In genomic region chr1:89942395-89942976, GRCm38 (mm10) we compare ENCODE assay signal across 10 mouse cellular contexts. TPM values are rescaled to one million over a fixed set of nuclear protein-coding genes. Genes with fewer than 3 reads are reported as not detected.
DNase-seq lines count a peak whose midpoint lies in the region; ATAC-seq lines count a peak whose summit lies in the region.
"Had no signal": no experiment of that assay in that cellular context is flagged by ENCODE, and none has a peak within 500 bp of the region (broad histone marks: within the 10 kb centered on the region; RNA-seq: fewer than 3 reads in every experiment).

No protein-coding gene starts in this region.

- H3K27me3 ChIP-seq in kidney, embryonic 15.5 days, result peaks cover 95% of the 10 kb centered on the region
- peaks cover 82% of the 10 kb centered on the region for H3K27me3 ChIP-seq in embryonic facial prominence, embryonic 14.5 days (replicated peaks; ENCODE audit: control insufficient read depth, insufficient read depth, low read length)
- peaks cover 57% of the 10 kb centered on the region for H3K27me3 ChIP-seq in hindbrain, embryonic 14.5 days (ENCODE audit: control insufficient read depth, insufficient read depth, low read length)
- H3K27me3 ChIP-seq in midbrain, embryonic 15.5 days (replicated peaks), result peaks cover 69% of the 10 kb centered on the region

- H3K36me3 ChIP-seq in kidney, embryonic 15.5 days, result no peaks in the 10 kb centered on the region
- H3K36me3 ChIP-seq in embryonic facial prominence, embryonic 14.5 days (ENCODE audit: control insufficient read depth, insufficient read depth, low read length), result no peaks in the 10 kb centered on the region
- no peaks in the 10 kb centered on the region for H3K36me3 ChIP-seq in hindbrain, embryonic 14.5 days (replicated peaks; ENCODE audit: control insufficient read depth, insufficient read depth)
- no peaks in the 10 kb centered on the region for H3K36me3 ChIP-seq in midbrain, embryonic 15.5 days (replicated peaks)
- H3K36me3 ChIP-seq: G1E had no signal

- no peak overlapping the region for H3K9ac ChIP-seq in kidney, embryonic 15.5 days
- 0 out of 2 replicates have a peak overlapping the region, but pooled peaks have one; percentile 19 for H3K9ac ChIP-seq in embryonic facial prominence, embryonic 14.5 days (ENCODE audit: low read depth, low read length)
- peak overlapping the region; percentile 49 for H3K9ac ChIP-seq in hindbrain, embryonic 14.5 days
- no peak overlapping the region; the same call in 1 of the 2 replicates for H3K9ac ChIP-seq in midbrain, embryonic 15.5 days

- ATAC-seq in kidney, embryonic 15.5 days (replicated peaks; ENCODE audit: low FRiP score), result no peak
- no peak for ATAC-seq in embryonic facial prominence, embryonic 14.5 days (ENCODE audit: low read depth)
- ATAC-seq in hindbrain, embryonic 14.5 days (ENCODE audit: low FRiP score), result no peak
- no peak for ATAC-seq in midbrain, embryonic 15.5 days (replicated peaks)
- no peak for ATAC-seq in monocyte, adult 5-6 weeks (replicated peaks; ENCODE audit: insufficient number of reproducible peaks, low FRiP score, low TSS enrichment, poor library complexity, severe bottlenecking)
- no peak for ATAC-seq in megakaryocyte-erythroid progenitor cell, adult 5-6 weeks (replicated peaks; ENCODE audit: low FRiP score, low TSS enrichment, poor library complexity, severe bottlenecking)

- H3K4me2 ChIP-seq in kidney, embryonic 15.5 days, result peak overlapping the region; percentile 56
- peak overlapping the region; percentile 49 for H3K4me2 ChIP-seq in embryonic facial prominence, embryonic 14.5 days (ENCODE audit: low read depth, low read length)
- peak overlapping the region; percentile 67 for H3K4me2 ChIP-seq in hindbrain, embryonic 14.5 days (replicated peaks)
- H3K4me2 ChIP-seq in midbrain, embryonic 15.5 days, result peak overlapping the region; percentile 53

- H3K9me3 ChIP-seq in kidney, embryonic 15.5 days (replicated peaks), result no peaks in the 10 kb centered on the region
- H3K9me3 ChIP-seq in embryonic facial prominence, embryonic 14.5 days (ENCODE audit: control insufficient read depth, low read length), result no peaks in the 10 kb centered on the region
- H3K9me3 ChIP-seq in hindbrain, embryonic 14.5 days (ENCODE audit: control insufficient read depth, low read length), result no peaks in the 10 kb centered on the region
- no peaks in the 10 kb centered on the region for H3K9me3 ChIP-seq in midbrain, embryonic 15.5 days

- no peak for DNase-seq in kidney, adult 9 months
- no peak for DNase-seq in embryonic facial prominence, embryonic 14.5 days (ENCODE audit: low spot score)
- DNase-seq in hindbrain, embryonic 14.5 days (ENCODE audit: low spot score), result no peak
- no peak for DNase-seq in natural killer cell, adult 2 months (ENCODE audit: low spot score in 2 of 2)

- H3K4me3 ChIP-seq in kidney, embryonic 15.5 days (replicated peaks), result peak overlapping the region; percentile 36
- H3K4me3 ChIP-seq in embryonic facial prominence, embryonic 14.5 days (ENCODE audit: low read depth, low read length), result peak overlapping the region; percentile 32
- peak overlapping the region; percentile 31 for H3K4me3 ChIP-seq in hindbrain, embryonic 14.5 days (replicated peaks; ENCODE audit: low read length)
- H3K4me3 ChIP-seq in midbrain, embryonic 15.5 days, result peak overlapping the region; percentile 18

- no peak overlapping the region for H3K27ac ChIP-seq in kidney, embryonic 15.5 days
- H3K27ac ChIP-seq in embryonic facial prominence, embryonic 14.5 days (replicated peaks; ENCODE audit: low read depth, low read length), result no peak overlapping the region
- H3K27ac ChIP-seq in hindbrain, embryonic 14.5 days, result peak overlapping the region; percentile 72
- H3K27ac ChIP-seq in midbrain, embryonic 15.5 days, result no peak overlapping the region

- peaks cover 22% of the 10 kb centered on the region for H3K4me1 ChIP-seq in kidney, embryonic 15.5 days
- H3K4me1 ChIP-seq in embryonic facial prominence, embryonic 14.5 days (ENCODE audit: control insufficient read depth, insufficient read depth, low read length), result peaks cover 6% of the 10 kb centered on the region; the same call in 1 of the 2 replicates
- H3K4me1 ChIP-seq in hindbrain, embryonic 14.5 days (replicated peaks; ENCODE audit: control insufficient read depth, insufficient read depth, low read length), result peaks cover 16% of the 10 kb centered on the region
- H3K4me1 ChIP-seq in midbrain, embryonic 15.5 days, result peaks cover 23% of the 10 kb centered on the region

- 2% methylated on average over 15 of the region's 15 CpGs for WGBS in kidney, embryonic 15.5 days
- 3% methylated on average over 15 of the region's 15 CpGs for WGBS in embryonic facial prominence, embryonic 14.5 days
- 2% methylated on average over 15 of the region's 15 CpGs for WGBS in hindbrain, embryonic 14.5 days
- 2% methylated on average over 15 of the region's 15 CpGs for WGBS in midbrain, embryonic 15.5 days

RNA-seq across cellular contexts. Expression of gene Gbx2, which starts 11.5 kb away (rescaled TPM):
- 0.10 TPM in 1 of 2 replicates, not detected in the other for polyA plus RNA-seq in kidney, embryonic 15.5 days (2015; fragmentation: Nextera tagmentation; extraction: Ambion mirVana)
- 0.18 and 0.39 TPM in 2 replicates for polyA plus RNA-seq in embryonic facial prominence, embryonic 14.5 days (2014; fragmentation: Nextera tagmentation; extraction: Ambion mirVana)
- polyA plus RNA-seq in hindbrain, embryonic 14.5 days (2014; fragmentation: Nextera tagmentation; extraction: Ambion mirVana), result 40.6 and 41.6 TPM in 2 replicates
- 18.4 and 23.8 TPM in 2 replicates for polyA plus RNA-seq in midbrain, embryonic 15.5 days (2015; fragmentation: Nextera tagmentation; extraction: Ambion mirVana)
- total RNA-seq in monocyte, adult 5-6 weeks (2017), result not detected in 3 replicates
- not detected in 2 replicates for total RNA-seq in megakaryocyte-erythroid progenitor cell, adult 5-6 weeks (2014; fragmentation: Nextera tagmentation)
- 1.6 and 4.5 TPM in 2 replicates for total RNA-seq in megakaryocyte-erythroid progenitor cell, adult 5-6 weeks (2017)
- total RNA-seq: adrenal gland, postnatal 36 days had no signal
- polyA plus RNA-seq: G1E had no signal

Comparison
In these comparisons a context has a peak if more than half of its experiments do, and no peak if none do; other contexts are left out.
1. H3K9ac ChIP-seq: peak in embryonic facial prominence, embryonic 14.5 days (single experiment) and hindbrain, embryonic 14.5 days (single experiment); none in kidney, embryonic 15.5 days (single experiment) and midbrain, embryonic 15.5 days (single experiment).
2. RNA of gene Gbx2, which starts 11.5 kb away (polyA plus RNA-seq): 40.6 to 41.6 TPM in hindbrain, embryonic 14.5 days and 18.4 to 23.8 TPM in midbrain, embryonic 15.5 days; 0.18 to 0.39 TPM in embryonic facial prominence, embryonic 14.5 days and 0.10 TPM in kidney, embryonic 15.5 days; every median in the first group is over 10 times any median in the second.
3. Peak in every context shown above with its lines, with median percentiles within 50 percentile points of each other: H3K4me2 ChIP-seq and H3K4me3 ChIP-seq.